Mouse (Mus musculus) embryo, embryonic 10 days (tissue): Measurements from ENCODE around the gene Lfng.

Source experiments
- DNase-seq: peaks from one replicate; pipeline ENCODE4 v3.0.0-alpha.2; 2015; ENCODE audit warnings: low spot score

Gene Lfng

DNA sequence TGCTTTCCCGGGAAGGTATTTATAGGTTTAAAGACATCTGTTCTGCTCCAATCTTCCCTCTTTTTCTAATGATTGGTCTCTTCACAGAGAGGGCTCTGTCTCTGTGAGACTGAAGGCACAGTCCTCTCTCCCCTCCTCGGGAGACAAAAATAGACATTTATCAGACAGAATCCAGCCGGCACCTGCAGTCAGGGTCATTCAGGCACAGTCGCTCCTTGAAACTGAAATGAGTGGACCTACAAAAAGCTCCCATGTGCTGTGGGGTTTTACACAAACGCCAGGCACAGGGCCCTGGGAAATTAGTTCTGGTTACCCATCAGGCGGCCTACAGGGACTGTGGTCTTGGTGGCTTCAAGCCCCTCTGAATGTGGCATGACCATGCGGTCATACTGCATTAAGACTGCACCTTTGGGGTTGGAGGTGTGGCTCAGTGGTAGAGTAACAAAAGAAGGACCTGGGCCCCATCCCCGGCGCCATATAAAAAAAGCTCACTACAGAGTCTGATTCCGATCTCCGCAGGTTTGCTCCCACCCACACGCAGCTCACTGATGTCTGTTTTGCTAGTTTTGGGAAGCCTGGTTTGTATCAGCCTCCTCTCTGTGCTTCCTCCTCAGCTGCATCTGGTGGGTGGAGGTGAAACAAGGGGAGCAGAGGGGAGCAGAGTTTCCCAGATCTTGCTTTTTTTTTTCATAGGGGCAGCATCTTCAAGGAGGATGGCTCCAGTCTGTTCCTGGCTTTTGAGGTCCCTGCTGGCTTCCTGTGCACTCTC is 54.9 kb downstream of the Lfng start:
- DNase-seq = no peak

DNA sequence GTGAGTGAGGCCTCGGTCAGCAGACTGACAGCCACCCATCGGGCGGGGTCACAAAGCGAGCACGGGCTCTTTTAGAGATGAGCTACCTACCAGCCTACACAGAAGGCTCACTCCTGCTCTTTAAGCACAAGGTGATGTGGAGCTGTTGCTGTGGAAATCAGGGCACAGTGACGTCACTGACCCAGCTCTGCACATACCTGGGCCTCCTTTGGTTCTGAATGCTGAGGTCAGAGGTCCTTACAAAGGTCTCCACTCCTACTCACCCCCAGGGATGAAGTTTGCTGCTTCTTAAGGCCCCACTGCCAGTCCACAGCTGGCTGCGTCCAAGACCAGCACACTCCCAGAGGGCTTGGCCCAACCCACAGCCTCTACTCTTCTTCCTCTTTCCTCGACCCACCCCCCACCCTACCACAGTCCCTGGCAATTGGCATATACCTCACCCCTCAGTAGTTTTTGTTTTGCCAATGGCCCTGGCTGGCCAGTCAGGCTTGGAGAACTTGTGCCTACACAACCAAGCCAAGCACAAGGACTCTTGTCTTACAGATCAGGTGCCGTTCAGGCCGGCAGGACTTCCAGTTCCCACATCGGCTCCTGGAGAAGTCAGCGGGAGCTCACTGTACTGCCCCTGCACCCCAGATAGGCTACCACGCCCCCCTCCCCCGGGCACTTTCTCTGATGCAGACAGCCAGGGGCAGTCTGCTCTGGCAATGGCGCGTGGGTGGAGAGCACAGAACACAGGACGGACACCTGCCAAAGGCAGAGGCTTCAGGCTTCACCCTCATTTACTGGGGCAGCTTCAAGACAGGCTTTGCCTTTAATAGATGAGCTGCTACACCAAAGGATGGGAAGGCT is 55.8 kb downstream of the Lfng start:
- no peak for DNase-seq

DNA sequence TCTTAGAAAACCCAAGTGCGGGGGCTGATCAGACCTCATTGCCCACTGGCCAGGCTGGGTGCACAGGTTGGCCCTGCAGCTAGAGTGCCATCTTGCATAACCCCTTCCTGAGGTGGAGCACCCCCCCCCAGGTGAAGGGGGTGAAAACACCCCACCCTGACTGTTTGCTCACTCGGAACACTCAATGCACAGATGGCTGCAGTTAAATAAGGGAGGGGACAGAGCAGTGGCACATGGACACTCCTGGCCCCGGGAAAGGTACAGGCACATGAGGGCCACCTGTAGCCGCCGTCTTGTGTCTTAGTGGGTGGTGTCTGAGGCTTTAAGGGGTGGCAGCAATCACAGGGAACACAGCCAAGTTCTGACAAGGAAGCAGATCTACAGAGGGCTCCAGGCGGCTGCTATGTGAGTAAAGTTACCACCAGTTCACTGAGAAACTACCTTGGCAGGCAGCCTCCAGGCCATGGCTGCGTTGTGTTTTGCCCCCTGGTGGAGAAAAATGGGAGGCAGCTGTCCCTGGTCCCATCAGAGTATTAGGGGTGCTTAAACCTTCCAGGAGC is 56.6 kb downstream of the Lfng start:
- DNase-seq = peak; percentile 55
